Mouse (Mus musculus) midbrain, embryonic 14.5 days (tissue): Measurements from ENCODE around the gene Aarsd1. TPM values are rescaled to one million over a fixed set of nuclear protein-coding genes. Genes with fewer than 3 reads are reported as not detected.
"Not testable (repeated sequence)": the region's sequence is repeated elsewhere in the genome, so short reads cannot be mapped to it uniquely, and the experiment has no call there.

Experiments
- ATAC-seq: fragments of 200-750 bp; cut with Nextera tagmentation; 2 replicates; pipeline ENCODE4 v1.8.0; 2017; ENCODE audit warnings: moderate number of reproducible peaks, moderate library complexity; ENCODE audit not compliant: low FRiP score, low TSS enrichment
- DNase-seq: peaks from one replicate; pipeline ENCODE4 v3.0.0-alpha.2; 2015
- H3K27ac ChIP-seq: fragments of 300-500 bp; sonication (generic); replicated peaks from 2 replicates; pipeline ENCODE4 v1.5.1; 2014; ENCODE audit warnings: mild to moderate bottlenecking, low read depth, low read length, moderate library complexity
- H3K27me3 ChIP-seq: fragments of 300-500 bp; sonication (generic); 2 replicates; pipeline ENCODE4 v1.6.1; 2014; ENCODE audit warnings: low read length, control low read depth, mixed read lengths; ENCODE audit not compliant: control insufficient read depth, insufficient read depth
- H3K36me3 ChIP-seq: fragments of 300-500 bp; sonication (generic); 2 replicates; pipeline ENCODE4 v1.6.1; 2014; ENCODE audit warnings: low read length, control low read depth; ENCODE audit not compliant: control insufficient read depth, insufficient read depth
- H3K4me1 ChIP-seq: fragments of 300-500 bp; sonication (generic); 2 replicates; pipeline ENCODE4 v1.6.1; 2014; ENCODE audit warnings: mild to moderate bottlenecking, antibody characterized with exemption, low read length, control low read depth; ENCODE audit not compliant: control insufficient read depth, insufficient read depth
- H3K4me2 ChIP-seq: fragments of 300-500 bp; sonication (generic); 2 replicates; pipeline ENCODE4 v1.6.1; 2014; ENCODE audit warnings: mild to moderate bottlenecking, low read length, moderate library complexity
- H3K4me3 ChIP-seq: fragments of 300-500 bp; sonication (generic); replicated peaks from 2 replicates; pipeline ENCODE4 v1.5.1; 2014; ENCODE audit warnings: low read depth, low read length
- H3K9ac ChIP-seq: fragments of 300-500 bp; sonication (generic); replicated peaks from 2 replicates; pipeline ENCODE4 v1.6.1; 2014; ENCODE audit warnings: mild to moderate bottlenecking, low read length, moderate library complexity
- H3K9me3 ChIP-seq: fragments of 300-500 bp; sonication (generic); 2 replicates; pipeline ENCODE4 v1.6.1; 2016; ENCODE audit warnings: low read length, control low read depth, mixed read lengths; ENCODE audit not compliant: control insufficient read depth
- WGBS: fragments of 180-500 bp; shearing (Covaris S2); extraction: QIAGEN DNeasy Blood & Tissue Kit; methylation state at CpG from one replicate; pipeline ENCODE4 v1.1.7; 2014; 5-methylcytosine and 5-hydroxymethylcytosine counted together
- polyA plus RNA-seq: library from polyadenylated mRNA; unstranded; fragments of >200 nt; fragmentation: Nextera tagmentation; extraction: Ambion mirVana; gene quantifications from 2 replicates; pipeline ENCODE4 v1.2.1, GENCODE M21; 2014

The Aarsd1 gene
- polyA plus RNA-seq, 1 experiment from 2014 or later = 90.7 TPM

DNA sequence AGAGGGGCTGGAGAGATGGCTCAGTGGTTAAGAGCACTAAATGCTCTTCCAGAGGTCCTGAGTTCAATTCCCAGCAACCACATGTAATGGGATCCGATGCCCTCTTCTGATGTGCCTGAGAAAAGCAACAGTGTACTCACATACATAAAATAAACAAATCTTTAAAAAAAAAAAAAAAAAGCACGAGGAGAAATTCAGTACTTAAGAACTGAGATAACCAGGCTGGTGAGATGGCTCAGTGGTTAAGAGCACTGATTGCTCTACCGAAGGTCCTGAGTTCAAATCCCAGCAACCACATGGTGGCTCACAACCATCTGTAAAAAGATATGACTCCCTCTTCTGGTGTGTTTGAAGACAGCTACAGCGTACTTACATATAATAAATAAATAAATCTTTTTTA is 32.2 kb upstream of the Aarsd1 start:
- not testable (repeated sequence) for H3K4me3 ChIP-seq, H3K9me3 ChIP-seq, DNase-seq, H3K4me1 ChIP-seq, H3K4me2 ChIP-seq, H3K27me3 ChIP-seq, ATAC-seq, H3K27ac ChIP-seq, H3K9ac ChIP-seq
- peaks cover 14% of the 10 kb centered on the region for H3K36me3 ChIP-seq
- 86% methylated on average over 4 of the region's 4 CpGs for WGBS

DNA sequence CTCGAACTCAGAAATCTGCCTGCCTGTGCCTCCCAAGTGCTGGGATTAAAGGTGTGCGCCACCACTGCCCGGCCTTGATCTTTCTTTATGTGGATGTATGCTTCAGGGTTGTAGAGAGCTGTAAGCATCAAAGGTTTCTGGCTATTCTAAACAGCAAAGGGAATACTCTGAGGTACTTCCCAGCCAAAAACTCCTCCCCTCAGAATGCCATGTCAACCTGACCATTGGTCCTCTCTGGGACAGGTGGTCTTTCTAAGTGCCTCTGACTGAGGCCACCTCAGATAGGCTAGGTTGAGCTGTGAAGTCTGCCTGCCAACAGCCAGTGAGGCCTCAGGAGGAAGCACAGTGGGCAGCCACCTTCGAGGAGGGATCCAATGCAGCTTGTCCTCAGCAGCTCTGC is 31.5 kb upstream of the Aarsd1 start:
- 88% methylated on average over 4 of the region's 4 CpGs for WGBS
- no peak overlapping the region for H3K27ac ChIP-seq
- H3K4me3 ChIP-seq = no peak overlapping the region
- peaks cover 21% of the 10 kb centered on the region for H3K36me3 ChIP-seq
- H3K9me3 ChIP-seq = no peaks in the 10 kb centered on the region
- no peaks in the 10 kb centered on the region for H3K4me1 ChIP-seq
- ATAC-seq (no peak), DNase-seq (no peak)
- H3K4me2 ChIP-seq = no peak overlapping the region
- H3K9ac ChIP-seq = no peak overlapping the region
- H3K27me3 ChIP-seq = no peaks in the 10 kb centered on the region

DNA sequence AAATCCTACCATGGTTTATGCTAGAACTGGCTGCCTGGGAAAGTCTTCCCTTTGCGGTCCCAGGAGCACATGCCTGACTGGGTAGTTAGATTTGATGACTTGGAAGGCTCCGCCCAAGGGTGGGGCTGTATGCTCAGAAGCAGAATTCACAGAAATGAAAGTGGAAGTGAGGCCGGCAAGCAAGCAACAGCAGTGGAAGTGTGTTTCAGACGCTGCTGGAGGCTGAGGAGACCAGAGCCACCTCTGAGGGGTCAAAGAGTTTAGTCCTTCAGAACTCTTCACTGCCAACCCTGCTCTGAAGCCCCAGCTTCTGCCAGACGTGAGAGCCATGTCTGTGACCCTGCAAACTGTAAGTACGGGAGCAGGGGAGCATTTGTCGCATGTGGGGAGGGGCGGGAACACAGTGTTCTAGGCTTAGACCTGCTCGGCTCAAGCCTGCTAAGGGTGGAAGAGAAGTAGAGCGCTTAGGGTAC is 30.9 kb upstream of the Aarsd1 start, which contains the start of gene Ifi35:
TSS of gene Ifi35 (plus strand) at position 134 of the 473 bp plus-strand sequence.
- Histone ChIP-seq H3K27me3 (no peaks in the 10 kb centered on the region), H3K4me2 (no peak within 1 kb of the TSS), H3K9me3 (no peaks in the 10 kb centered on the region), H3K4me1 (peaks cover 5% of the 10 kb centered on the region), H3K4me3 (no peak within 1 kb of the TSS), H3K9ac (0 out of 2 replicates have a peak within 1 kb of the TSS, but pooled peaks have one; percentile 2), H3K27ac (no peak within 1 kb of the TSS), H3K36me3 (peaks cover 27% of the 10 kb centered on the region)
- 48% methylated on average over 10 of the region's 10 CpGs for WGBS
- DNase-seq (no peak), ATAC-seq (no peak)

DNA sequence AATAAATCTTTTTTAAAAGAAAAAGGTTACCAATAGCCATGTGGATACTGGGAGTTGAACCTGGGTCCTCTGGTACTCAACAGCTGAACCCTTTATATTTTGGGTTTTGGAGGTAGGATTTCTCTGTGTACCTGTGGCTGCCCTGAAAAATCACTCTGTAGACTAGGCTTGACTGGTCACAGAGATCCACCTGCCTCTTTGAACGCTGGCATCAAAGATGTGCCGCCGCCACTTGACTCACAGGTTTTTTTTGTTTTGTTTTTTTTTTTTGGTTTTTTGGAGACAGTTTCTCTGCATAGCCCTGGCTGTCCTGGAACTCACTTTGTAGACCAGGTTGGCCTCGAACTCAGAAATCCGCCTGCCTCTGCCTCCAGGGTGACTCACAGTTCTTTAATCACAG is 30.4 kb upstream of the Aarsd1 start:
- H3K9ac ChIP-seq = no peak overlapping the region
- no peak overlapping the region for H3K4me3 ChIP-seq
- no peak for ATAC-seq
- no peaks in the 10 kb centered on the region for H3K27me3 ChIP-seq
- peaks cover 29% of the 10 kb centered on the region for H3K36me3 ChIP-seq
- no peak for DNase-seq
- no peaks in the 10 kb centered on the region for H3K9me3 ChIP-seq
- H3K4me1 ChIP-seq = peaks cover 10% of the 10 kb centered on the region
- 92% methylated on average over 5 of the region's 5 CpGs for WGBS
- H3K4me2 ChIP-seq = no peak overlapping the region
- H3K27ac ChIP-seq = no peak overlapping the region

DNA sequence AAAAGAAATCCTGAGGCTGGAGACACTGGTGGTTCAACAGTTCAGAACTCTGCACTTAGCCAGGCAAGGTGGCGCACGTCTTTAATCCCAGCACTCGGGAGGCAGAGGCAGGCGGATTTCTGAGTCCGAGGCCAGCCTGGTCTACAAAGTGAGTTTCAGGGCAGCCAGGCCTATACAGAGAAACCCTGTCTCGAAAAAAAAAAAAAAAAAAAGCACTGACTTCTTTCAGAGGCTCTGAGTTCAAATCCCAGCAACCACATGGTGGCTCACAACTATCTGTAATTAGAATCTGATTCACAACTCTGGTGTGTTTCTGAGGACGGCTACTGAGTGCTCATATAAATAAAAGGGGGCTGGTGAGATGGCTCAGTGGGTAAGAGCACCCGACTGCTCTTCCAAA is 29.4 kb upstream of the Aarsd1 start:
- not testable (repeated sequence) for H3K9ac ChIP-seq, H3K4me2 ChIP-seq, H3K4me3 ChIP-seq, H3K9me3 ChIP-seq, H3K4me1 ChIP-seq, H3K27me3 ChIP-seq, DNase-seq, H3K27ac ChIP-seq, ATAC-seq
- 93% methylated on average over 8 of the region's 8 CpGs for WGBS
- peaks cover 29% of the 10 kb centered on the region for H3K36me3 ChIP-seq

DNA sequence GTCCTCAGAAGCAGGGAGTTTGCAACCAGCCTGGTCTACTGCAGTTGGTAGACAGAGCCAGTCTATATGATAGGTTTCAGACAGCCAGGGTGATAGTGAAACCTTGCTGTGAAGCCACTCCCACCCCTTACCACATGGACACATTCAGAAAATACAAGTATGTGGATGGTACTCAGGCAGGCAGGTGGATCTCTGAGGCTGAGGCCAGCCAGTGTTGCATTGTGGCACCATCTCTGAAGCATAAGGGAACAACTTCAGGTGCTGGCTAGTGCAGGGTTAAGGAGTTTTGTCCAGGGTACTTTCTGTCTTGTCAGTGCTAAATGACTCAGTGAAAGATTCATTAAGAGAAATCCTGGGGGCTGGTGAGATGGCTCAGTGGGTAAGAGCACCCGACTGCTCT is 28.9 kb upstream of the Aarsd1 start:
- Histone ChIP-seq H3K27me3 (no peaks in the 10 kb centered on the region), H3K4me1 (peaks cover 10% of the 10 kb centered on the region), H3K4me3 (no peak overlapping the region), H3K9ac (no peak overlapping the region), H3K36me3 (peaks cover 29% of the 10 kb centered on the region), H3K27ac (no peak overlapping the region), H3K4me2 (no peak overlapping the region), H3K9me3 (no peaks in the 10 kb centered on the region)
- DNase-seq = no peak
- ATAC-seq = no peak
- 91% methylated on average over 1 of the region's 1 CpGs for WGBS

DNA sequence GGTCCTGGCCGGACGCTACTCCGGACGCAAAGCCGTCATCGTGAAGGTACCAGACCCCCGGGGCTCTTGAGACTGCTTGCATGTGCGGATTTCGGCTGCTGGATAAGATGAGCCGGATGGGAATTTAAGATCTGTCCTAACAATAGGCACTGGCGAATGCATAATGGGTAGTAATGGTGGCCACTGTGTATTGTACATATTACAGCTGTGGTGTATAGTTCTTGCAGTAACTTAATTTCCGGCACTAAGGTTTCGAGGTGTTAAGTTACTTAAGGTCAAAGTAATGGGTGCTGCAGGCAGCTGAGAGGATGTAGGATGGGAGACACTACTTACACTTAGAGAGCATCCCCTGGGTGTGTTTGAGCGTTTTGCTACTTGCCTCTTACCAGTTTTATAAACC is 25.3 kb upstream of the Aarsd1 start:
- ATAC-seq (no peak), DNase-seq (no peak)
- no peaks in the 10 kb centered on the region for H3K27me3 ChIP-seq
- peak overlapping the region; percentile 96 for H3K27ac ChIP-seq
- H3K36me3 ChIP-seq = peaks cover 29% of the 10 kb centered on the region
- no peaks in the 10 kb centered on the region for H3K9me3 ChIP-seq
- WGBS = 1% methylated on average over 14 of the region's 14 CpGs
- H3K4me3 ChIP-seq = peak overlapping the region; percentile 59
- H3K4me1 ChIP-seq = peaks cover 10% of the 10 kb centered on the region
- peak overlapping the region; percentile 98 for H3K4me2 ChIP-seq
- H3K9ac ChIP-seq = peak overlapping the region; percentile 95

DNA sequence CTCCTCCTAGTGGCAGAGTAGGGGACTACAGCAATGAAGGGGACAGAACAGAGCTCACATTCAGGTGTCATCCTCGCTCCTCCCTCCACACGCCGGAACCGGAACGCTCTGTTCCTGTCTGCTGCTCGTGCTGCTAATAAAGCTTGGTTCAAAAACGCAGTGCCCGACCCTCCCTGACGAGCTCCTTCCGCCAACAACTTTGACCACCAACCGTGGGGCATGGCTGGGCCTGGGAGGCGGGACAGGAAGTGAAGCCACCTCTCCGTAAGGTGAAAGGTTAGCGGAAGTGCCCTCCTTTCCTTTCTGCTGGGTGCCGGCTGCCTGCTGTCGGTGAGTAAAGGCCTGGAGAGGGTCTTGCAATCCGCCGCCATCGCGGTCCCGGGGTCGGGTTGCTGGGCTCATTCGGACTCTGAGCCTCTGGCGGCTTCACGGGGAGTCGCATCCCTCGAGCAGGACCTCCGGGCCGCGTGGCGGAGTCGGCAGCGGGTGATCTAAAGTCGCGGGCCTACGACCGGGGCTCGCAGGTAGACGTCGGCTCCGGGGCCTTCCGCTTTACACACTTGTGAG is 24.8 kb upstream of the Aarsd1 start, which contains the start of gene Rpl27:
TSS of gene Rpl27 (plus strand) at position 172 of the 567 bp plus-strand sequence.
- DNase-seq = peak; percentile 98
- H3K36me3 ChIP-seq = peaks cover 29% of the 10 kb centered on the region
- peak within 1 kb of the TSS; percentile 59 for H3K4me3 ChIP-seq
- H3K9ac ChIP-seq = peak within 1 kb of the TSS; percentile 95
- peaks cover 10% of the 10 kb centered on the region for H3K4me1 ChIP-seq
- ATAC-seq = peak; percentile 97
- no peaks in the 10 kb centered on the region for H3K27me3 ChIP-seq
- peak within 1 kb of the TSS; percentile 96 for H3K27ac ChIP-seq
- WGBS = under 1% methylated on average over 42 of the region's 42 CpGs
- H3K9me3 ChIP-seq = no peaks in the 10 kb centered on the region
- H3K4me2 ChIP-seq = peak within 1 kb of the TSS; percentile 98

DNA sequence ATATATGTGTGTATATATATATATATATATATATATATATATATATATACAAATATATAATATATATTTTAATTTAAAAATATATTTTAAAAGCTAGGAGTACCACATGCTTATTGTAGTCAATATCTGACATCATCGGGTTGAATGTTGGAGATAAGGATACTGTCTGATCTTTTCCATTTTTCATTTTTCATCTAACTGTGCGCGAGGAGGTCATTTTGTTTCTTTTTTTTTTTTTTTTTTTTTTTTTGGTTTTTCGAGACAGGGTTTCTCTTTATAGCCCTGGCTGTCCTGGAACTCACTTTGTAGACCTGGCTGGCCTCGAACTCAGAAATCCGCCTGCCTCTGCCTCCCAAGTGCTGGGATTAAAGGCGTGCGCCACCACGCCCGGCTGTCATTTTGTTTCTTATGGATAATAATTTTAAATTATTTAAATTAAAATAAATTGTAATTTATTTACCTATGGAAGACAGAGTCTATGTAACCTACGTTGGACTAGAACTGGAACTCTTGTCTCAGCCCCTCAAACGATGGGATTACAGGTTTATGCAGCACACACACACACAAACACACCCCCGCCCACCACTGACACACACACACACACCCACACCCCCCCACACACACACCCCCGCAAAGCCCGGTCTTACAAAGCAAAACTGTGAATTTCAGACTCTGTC is 24.2 kb upstream of the Aarsd1 start:
- Histone ChIP-seq H3K36me3 (peaks cover 29% of the 10 kb centered on the region), H3K4me2 (peak overlapping the region; percentile 42), H3K4me3 (peak overlapping the region; percentile 15; the same call in 1 of the 2 replicates)
- 39% methylated on average over 15 of the region's 15 CpGs for WGBS
- DNase-seq, H3K9me3 ChIP-seq, H3K9ac ChIP-seq, H3K4me1 ChIP-seq, H3K27ac ChIP-seq, ATAC-seq, H3K27me3 ChIP-seq: not testable (repeated sequence)
